Mouse (Mus musculus) cerebellum, adult 2 months (tissue): ENCODE measurements at regions not wholly inside any gene's neighbourhood (a gene's known extent, or its start where the extent isn't known, plus 50 kb on each side); places are given as distances from the start of the nearest gene placed in this dataset.

ENCODE experiments used
- DNase-seq, 2 experiments: peaks; one replicate each; pipeline ENCODE4 v3.0.0; 2021
- H3K27ac ChIP-seq: fragments of 200-500 bp; 2 replicates; pipeline ENCODE4 v1.5.1; 2012; ENCODE audit warnings: low read length, control low read depth, inconsistent platforms; ENCODE audit not compliant: insufficient read depth
- H3K27me3 ChIP-seq: fragments of 200-500 bp; 2 replicates; pipeline ENCODE4 v1.6.1; 2012; ENCODE audit warnings: inconsistent platforms, mild to moderate bottlenecking, low read length, moderate library complexity; ENCODE audit not compliant: control insufficient read depth, insufficient read depth
- H3K4me1 ChIP-seq: fragments of 200-500 bp; 2 replicates; pipeline ENCODE4 v1.6.1; 2011; ENCODE audit warnings: low read length; ENCODE audit not compliant: control insufficient read depth, insufficient read depth
- H3K4me3 ChIP-seq: fragments of 200-500 bp; replicated peaks from 2 replicates; pipeline ENCODE3; 2011; ENCODE audit warnings: mild to moderate bottlenecking, low read depth, low read length, control low read depth; ENCODE audit not compliant: insufficient read depth
- CTCF ChIP-seq: fragments of 200-500 bp; IDR thresholded peaks from 2 replicates; pipeline ENCODE4 v1.5.1; 2011; ENCODE audit warnings: low read depth, mild to moderate bottlenecking, control low read depth, low read length, moderate library complexity, borderline replicate concordance; ENCODE audit not compliant: insufficient read depth
- POLR2A ChIP-seq: fragments of 200-500 bp; IDR thresholded peaks from 2 replicates; pipeline ENCODE4 v1.6.1; 2011; ENCODE audit warnings: low read length, control low read depth, borderline replicate concordance; ENCODE audit not compliant: insufficient read depth
- WGBS: fragments of 180-500 bp; shearing (Covaris S2); methylation state at CpG from one replicate; pipeline ENCODE4 v1.1.7; 2018; 5-methylcytosine and 5-hydroxymethylcytosine counted together

DNA sequence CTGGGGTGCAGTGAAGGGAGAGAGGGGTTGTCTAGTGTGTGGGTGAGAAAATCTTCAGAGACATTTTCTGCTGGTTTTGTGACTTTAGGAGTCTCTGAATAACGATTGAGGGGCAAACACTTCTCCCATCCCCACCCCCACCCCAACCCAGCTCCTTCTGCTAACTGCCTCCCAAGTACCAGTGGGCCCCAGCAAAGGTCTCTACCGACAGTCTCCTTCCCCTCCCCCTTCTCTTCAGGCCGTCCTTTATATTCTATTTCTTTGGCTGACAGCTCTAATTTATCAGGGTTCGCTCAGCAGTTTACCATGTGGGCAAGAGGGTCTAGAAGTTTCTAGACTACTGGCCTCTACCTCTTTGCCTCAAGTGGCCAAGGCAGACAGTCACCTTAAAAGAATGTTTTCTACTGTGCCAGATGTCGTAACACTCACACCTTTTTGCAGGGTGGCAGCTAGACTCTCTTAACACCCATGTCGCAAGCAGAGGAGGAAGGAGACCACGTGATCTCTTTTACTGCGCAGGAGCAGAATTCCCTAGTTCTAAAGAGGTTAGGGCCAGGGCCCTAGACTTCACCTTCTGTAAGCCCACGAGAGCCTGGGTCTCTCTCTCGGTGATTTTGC lies 66.8 kb upstream of the Serp2 start:
- Histone ChIP-seq H3K27me3 (no peaks in the 10 kb centered on the region), H3K4me3 (no peak overlapping the region), H3K27ac (no peak overlapping the region), H3K4me1 (peaks cover 11% of the 10 kb centered on the region)
- TF ChIP-seq CTCF (no peak), POLR2A (no peak)
- 72% methylated on average over 10 of the region's 10 CpGs for WGBS
- no peak for DNase-seq

DNA sequence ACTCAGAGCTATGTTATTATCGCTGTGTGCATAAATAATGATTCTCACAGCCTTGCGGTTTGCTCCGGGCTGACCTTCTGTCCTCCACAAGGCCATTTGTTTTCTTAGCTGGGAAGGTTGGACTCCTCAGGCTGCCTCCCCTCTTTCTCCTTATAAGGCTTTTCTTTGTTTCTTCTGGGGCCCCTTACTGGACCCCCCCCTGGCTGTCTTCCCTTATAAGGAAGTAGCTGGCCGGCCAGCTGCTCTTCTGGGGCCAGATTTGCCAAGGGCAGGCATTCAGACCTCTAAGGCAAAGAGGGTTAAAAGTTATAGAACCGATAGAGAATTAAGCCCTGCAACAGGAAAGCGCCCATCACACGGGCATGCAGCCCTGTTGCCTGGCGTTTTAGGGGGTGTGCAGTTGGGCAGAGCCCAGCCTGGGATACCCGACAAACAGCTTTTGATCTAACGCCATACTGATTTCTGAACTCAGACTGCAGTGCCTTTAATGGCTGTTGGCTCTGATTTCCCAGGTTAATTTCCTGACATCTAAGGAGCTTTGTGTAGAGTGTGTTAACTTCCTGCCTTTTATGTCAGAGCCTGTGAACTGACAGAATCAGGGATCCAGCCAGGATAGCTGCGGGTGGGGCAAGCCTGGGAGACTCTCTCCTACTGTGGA lies 66.1 kb upstream of the Serp2 start:
- Histone ChIP-seq H3K27ac (no peak overlapping the region), H3K4me3 (no peak overlapping the region), H3K27me3 (no peaks in the 10 kb centered on the region), H3K4me1 (peaks cover 14% of the 10 kb centered on the region)
- no peak for DNase-seq
- TF ChIP-seq CTCF = no peak
- TF ChIP-seq POLR2A = no peak
- WGBS = 65% methylated on average over 11 of the region's 11 CpGs

DNA sequence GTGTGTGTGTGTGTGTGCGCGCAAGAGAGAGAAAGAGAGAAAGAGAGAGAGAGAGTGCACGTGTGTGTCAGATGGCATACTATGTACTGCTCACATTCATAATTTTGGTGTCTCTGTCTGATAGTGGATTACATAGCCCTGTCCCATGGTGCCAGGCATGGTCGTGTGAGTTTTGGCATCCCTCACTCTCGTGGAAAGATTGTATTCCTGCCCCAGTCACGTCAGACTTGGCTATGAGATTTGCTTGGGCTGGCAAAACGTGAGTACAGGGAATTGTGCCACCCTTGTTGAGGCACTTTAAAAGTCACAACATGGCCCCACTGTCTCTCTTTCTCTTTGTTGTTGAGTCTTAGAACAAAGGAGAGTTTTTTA lies 62.3 kb upstream of the Serp2 start:
- Histone ChIP-seq H3K27ac (no peak overlapping the region), H3K27me3 (no peaks in the 10 kb centered on the region), H3K4me1 (peaks cover 21% of the 10 kb centered on the region), H3K4me3 (no peak overlapping the region)
- WGBS = 62% methylated on average over 7 of the region's 7 CpGs
- TF ChIP-seq CTCF = no peak
- TF ChIP-seq POLR2A = no peak
- no peak for DNase-seq

DNA sequence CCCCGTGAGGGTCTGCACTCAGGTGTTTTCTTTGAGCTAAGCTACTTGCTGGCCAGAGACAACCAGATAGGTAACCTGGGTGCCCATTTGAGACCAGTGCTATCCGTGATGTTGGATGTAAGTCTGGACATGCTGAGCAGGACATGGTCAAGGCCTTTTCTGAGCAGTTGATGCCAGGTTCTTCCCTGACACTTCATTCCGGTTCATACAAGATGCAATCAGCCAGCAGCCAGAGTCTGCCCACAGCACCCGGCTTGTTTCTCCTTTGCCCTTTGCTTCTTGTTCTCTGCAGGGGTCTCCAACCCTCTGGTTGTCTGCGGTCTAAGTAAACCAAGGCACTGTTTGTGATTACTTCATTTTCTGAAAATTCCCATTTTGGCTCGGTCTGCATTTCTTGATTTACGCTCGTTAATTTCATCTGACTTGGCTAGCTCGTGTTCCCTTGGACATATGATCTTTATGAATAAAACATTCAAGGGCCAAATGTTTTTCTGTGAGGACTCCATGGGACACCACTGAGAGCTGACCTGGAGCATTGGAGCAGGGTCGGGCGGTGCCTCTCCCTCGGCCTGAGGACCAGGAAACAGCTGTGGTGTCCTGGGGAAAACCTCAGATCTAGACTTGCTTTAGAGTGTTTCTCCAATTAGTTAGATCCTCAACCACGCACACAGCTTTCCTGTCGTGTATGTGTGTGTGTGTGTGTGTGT lies 61.8 kb upstream of the Serp2 start:
- H3K27ac ChIP-seq = no peak overlapping the region

DNA sequence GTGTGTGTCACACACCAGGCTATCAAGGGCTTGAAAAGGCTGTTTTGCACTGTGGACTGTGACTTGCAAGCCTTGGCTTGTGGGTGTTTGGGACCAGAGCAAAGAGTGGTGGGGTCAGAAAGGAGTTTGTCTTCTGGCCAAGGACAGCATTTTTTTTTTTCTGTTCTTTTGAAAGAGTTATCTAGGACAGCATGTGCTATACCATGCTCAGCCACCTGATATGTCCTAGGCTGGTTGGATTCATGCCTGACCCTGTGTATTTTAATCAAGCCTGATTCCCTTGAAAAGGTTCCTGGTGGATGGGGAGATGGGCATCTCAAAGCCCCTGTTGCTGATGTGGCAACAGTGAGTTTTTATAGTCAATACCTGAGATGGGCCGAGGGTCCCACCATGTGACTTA lies 61.2 kb upstream of the Serp2 start:
- Histone ChIP-seq H3K27me3 (no peaks in the 10 kb centered on the region), H3K4me1 (peaks cover 23% of the 10 kb centered on the region), H3K4me3 (no peak overlapping the region), H3K27ac (peak overlapping the region; percentile 36; the same call in 1 of the 2 replicates)
- no peak for TF ChIP-seq POLR2A
- TF ChIP-seq CTCF = no peak
- WGBS = 80% methylated on average over 1 of the region's 1 CpGs
- DNase-seq = peak in 1 of 2 experiments; percentile 22

More for the DNA sequence above, 61.8 kb upstream of the Serp2 start:
- WGBS = 56% methylated on average over 14 of the region's 14 CpGs
- no peaks in the 10 kb centered on the region for H3K27me3 ChIP-seq
- DNase-seq = peak in 1 of 2 experiments; percentile 19
- no peak overlapping the region for H3K4me3 ChIP-seq
- TF ChIP-seq CTCF (no peak), POLR2A (no peak)
- peaks cover 23% of the 10 kb centered on the region for H3K4me1 ChIP-seq

DNA sequence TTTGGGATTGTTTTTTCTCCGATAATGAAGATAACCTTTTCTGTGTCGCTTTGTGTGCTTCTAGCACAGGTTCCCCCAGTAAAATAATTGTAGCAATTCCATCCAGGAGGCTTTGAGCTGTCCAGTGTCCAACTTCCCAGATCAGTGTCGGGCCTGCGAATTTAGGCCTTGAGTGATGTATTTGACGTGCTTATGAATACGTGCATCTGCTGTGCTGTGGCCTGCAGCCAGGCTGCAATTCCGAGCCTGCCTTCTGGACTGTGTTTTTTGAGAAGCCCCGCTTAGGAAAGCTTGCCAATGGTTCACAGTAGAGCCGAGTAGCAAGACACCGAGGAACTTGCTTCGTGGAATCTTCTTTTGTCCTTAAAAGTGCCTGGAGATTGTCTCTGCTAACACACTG lies 60.8 kb upstream of the Serp2 start:
- TF ChIP-seq CTCF (no peak), POLR2A (no peak)
- peaks cover 23% of the 10 kb centered on the region for H3K4me1 ChIP-seq
- peak overlapping the region; percentile 36; the same call in 1 of the 2 replicates for H3K27ac ChIP-seq
- WGBS = 22% methylated on average over 11 of the region's 11 CpGs
- DNase-seq = peak; percentile 58 to 76
- H3K4me3 ChIP-seq = no peak overlapping the region
- H3K27me3 ChIP-seq = no peaks in the 10 kb centered on the region

DNA sequence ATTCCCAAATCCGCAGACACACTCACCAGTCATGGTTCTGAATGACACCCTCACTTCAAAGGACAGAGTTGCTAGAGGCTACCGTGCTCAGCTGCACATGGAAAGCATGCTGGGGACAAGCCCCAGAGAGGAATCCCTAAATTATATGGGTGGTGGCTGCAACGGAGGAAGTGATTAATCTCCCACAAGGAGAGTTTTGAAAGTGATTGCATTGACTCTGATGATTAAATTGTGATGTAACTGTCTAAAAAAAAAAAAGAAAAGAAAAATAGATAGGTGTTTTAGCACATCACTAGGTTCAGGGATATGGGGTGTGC lies 59.6 kb upstream of the Serp2 start:
- H3K4me1 ChIP-seq = peaks cover 31% of the 10 kb centered on the region
- H3K4me3 ChIP-seq = no peak overlapping the region
- DNase-seq = no peak
- TF ChIP-seq POLR2A (no peak), CTCF (no peak)
- H3K27me3 ChIP-seq = no peaks in the 10 kb centered on the region
- WGBS = 82% methylated on average over 3 of the region's 3 CpGs
- no peak overlapping the region for H3K27ac ChIP-seq
